Mouse (Mus musculus): ENCODE results near the gene Gm21586.
"Not testable (repeated sequence)": the region's sequence is repeated elsewhere in the genome, so short reads cannot be mapped to it uniquely, and the experiment has no call there.

Gm21586 gene

DNA sequence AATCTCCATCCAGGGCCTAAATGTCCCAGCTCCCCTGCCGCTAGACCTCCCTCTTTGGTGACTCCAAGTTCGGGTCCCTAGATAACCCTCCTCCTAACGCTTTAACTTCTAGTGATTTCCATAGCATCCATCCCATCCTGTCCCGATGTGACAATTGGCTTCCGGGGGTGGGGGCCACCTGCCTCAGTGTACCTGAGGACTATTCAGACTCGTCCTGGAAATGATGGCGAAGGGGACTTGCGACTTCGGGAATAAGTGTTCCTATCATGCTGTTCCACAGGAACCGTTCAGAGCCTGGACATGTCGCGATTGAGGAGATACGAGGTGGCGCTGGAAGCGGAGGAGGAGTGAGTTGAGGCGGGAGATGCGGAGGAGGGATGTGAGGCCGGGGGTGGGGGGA is at the start of gene Gm21586:
Gene Gm21586, plus strand, starts transcription at position 301 of the 400 bp plus-strand sequence.
- not testable (repeated sequence) for DNase-seq

DNA sequence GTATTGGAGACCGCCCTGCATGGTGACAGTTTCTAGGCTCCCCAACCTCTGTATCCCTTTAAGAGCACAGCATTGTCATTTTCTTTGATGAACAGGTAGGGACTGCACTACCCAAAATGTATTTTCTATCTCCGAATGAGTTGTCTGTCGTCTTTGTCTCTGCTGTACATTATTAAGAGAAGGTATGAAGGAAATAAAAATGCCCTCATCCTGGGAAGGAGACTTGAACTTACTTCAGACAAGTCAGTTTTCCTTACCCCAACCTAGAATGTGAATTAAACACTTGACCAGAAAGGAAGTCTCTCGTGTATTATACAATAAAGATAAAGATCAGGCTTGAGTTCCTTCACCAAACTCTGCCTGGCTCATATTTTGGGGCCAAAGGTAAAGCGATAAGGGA is 27.3 kb downstream of the Gm21586 start, which contains the start of gene Gm2163:
Gene Gm2163, plus strand, starts transcription at position 301 of the 400 bp plus-strand sequence.
- DNase-seq, result not testable (repeated sequence)
